Mouse (Mus musculus) stomach, embryonic 14.5 days (tissue): ENCODE measurements around the gene Ttyh3. TPM values are rescaled to one million over a fixed set of nuclear protein-coding genes. Genes with fewer than 3 reads are reported as not detected.

Source experiments
- ATAC-seq: fragments of 200-750 bp; cut with Nextera tagmentation; 2 replicates; pipeline ENCODE4 v1.8.0; 2017; ENCODE audit warnings: low read depth, moderate TSS enrichment; ENCODE audit not compliant: insufficient number of reproducible peaks, insufficient read depth, low FRiP score
- H3K27ac ChIP-seq: fragments of 300-500 bp; sonication (generic); 2 replicates; pipeline ENCODE4 v1.5.1; 2014; ENCODE audit warnings: mild to moderate bottlenecking, low read length, moderate library complexity, mixed read lengths
- H3K27me3 ChIP-seq: fragments of 300-500 bp; sonication (generic); 2 replicates; pipeline ENCODE4 v1.6.1; 2014; ENCODE audit warnings: low read length, control low read depth, mixed read lengths; ENCODE audit not compliant: control insufficient read depth, insufficient read depth
- H3K36me3 ChIP-seq: fragments of 300-500 bp; sonication (generic); 2 replicates; pipeline ENCODE4 v1.6.1; 2014; ENCODE audit warnings: mild to moderate bottlenecking, control low read depth, low read length, moderate library complexity, mixed read lengths; ENCODE audit not compliant: control insufficient read depth, insufficient read depth
- H3K4me1 ChIP-seq: fragments of 300-500 bp; sonication (generic); 2 replicates; pipeline ENCODE4 v1.6.1; 2014; ENCODE audit warnings: low read length, control low read depth, mixed read lengths; ENCODE audit not compliant: control insufficient read depth, insufficient read depth
- H3K4me2 ChIP-seq: fragments of 300-500 bp; sonication (generic); replicated peaks from 2 replicates; pipeline ENCODE4 v1.6.1; 2014; ENCODE audit warnings: low read depth, low read length, control low read depth
- H3K4me3 ChIP-seq: fragments of 300-500 bp; sonication (generic); 2 replicates; pipeline ENCODE4 v1.5.1; 2014; ENCODE audit warnings: low read depth, low read length, control low read depth
- H3K9ac ChIP-seq: fragments of 300-500 bp; sonication (generic); replicated peaks from 2 replicates; pipeline ENCODE4 v1.6.1; 2014; ENCODE audit warnings: low read depth, mild to moderate bottlenecking, control low read depth, low read length, moderate library complexity, mixed read lengths
- H3K9me3 ChIP-seq: fragments of 300-500 bp; sonication (generic); 2 replicates; pipeline ENCODE4 v1.6.1; 2016; ENCODE audit warnings: low read depth, low read length, control low read depth; ENCODE audit not compliant: control insufficient read depth
- WGBS: fragments of 180-500 bp; shearing (Covaris S2); extraction: QIAGEN DNeasy Blood & Tissue Kit; methylation state at CpG from one replicate; pipeline ENCODE4 v1.1.7; 2014; 5-methylcytosine and 5-hydroxymethylcytosine counted together
- polyA plus RNA-seq: library from polyadenylated mRNA; unstranded; fragments of >200 nt; fragmentation: Nextera tagmentation; extraction: Ambion mirVana; gene quantifications from 2 replicates; pipeline ENCODE4 v1.2.1, GENCODE M21; 2014

Ttyh3 gene
- polyA plus RNA-seq, 1 experiment from 2014 or later: 43.1 TPM

- no peak overlapping the region for H3K4me2 ChIP-seq
- 81% methylated on average over 2 of the region's 2 CpGs for WGBS
- H3K36me3 ChIP-seq: peaks cover 29% of the 10 kb centered on the region; the same call in 1 of the 2 replicates
- peaks cover 26% of the 10 kb centered on the region for H3K4me1 ChIP-seq
- no peak overlapping the region for H3K9ac ChIP-seq
- H3K9me3 ChIP-seq: no peaks in the 10 kb centered on the region
- no peak overlapping the region for H3K4me3 ChIP-seq
- H3K27ac ChIP-seq: no peak overlapping the region; the same call in 1 of the 2 replicates
- no peak for ATAC-seq
- H3K27me3 ChIP-seq: no peaks in the 10 kb centered on the region
Observed at GRCm38 (mm10) chr5:140640812-140641211, 8.0 kb downstream of the Ttyh3 start.

- H3K4me2 ChIP-seq: no peak overlapping the region
- no peaks in the 10 kb centered on the region for H3K27me3 ChIP-seq
- WGBS: 83% methylated on average over 14 of the region's 14 CpGs
- H3K27ac ChIP-seq: no peak overlapping the region
- no peaks in the 10 kb centered on the region for H3K9me3 ChIP-seq
- H3K4me1 ChIP-seq: peaks cover 20% of the 10 kb centered on the region
- H3K4me3 ChIP-seq: no peak overlapping the region
- H3K36me3 ChIP-seq: peaks cover 32% of the 10 kb centered on the region
- no peak overlapping the region for H3K9ac ChIP-seq
- no peak for ATAC-seq
Observed at GRCm38 (mm10) chr5:140639871-140640270, 9.0 kb downstream of the Ttyh3 start.

- Histone ChIP-seq H3K9ac (no peak overlapping the region), H3K27ac (no peak overlapping the region), H3K36me3 (peaks cover 32% of the 10 kb centered on the region), H3K9me3 (no peaks in the 10 kb centered on the region), H3K4me1 (peaks cover 15% of the 10 kb centered on the region), H3K4me3 (no peak overlapping the region), H3K4me2 (no peak overlapping the region), H3K27me3 (no peaks in the 10 kb centered on the region)
- WGBS: 96% methylated on average over 4 of the region's 4 CpGs
- no peak for ATAC-seq
Observed at GRCm38 (mm10) chr5:140639312-140639711, 9.5 kb downstream of the Ttyh3 start.

- no peaks in the 10 kb centered on the region for H3K27me3 ChIP-seq
- H3K4me1 ChIP-seq: peaks cover 15% of the 10 kb centered on the region
- H3K9me3 ChIP-seq: no peaks in the 10 kb centered on the region
- H3K36me3 ChIP-seq: peaks cover 40% of the 10 kb centered on the region
- no peak overlapping the region for H3K4me3 ChIP-seq
- no peak overlapping the region for H3K27ac ChIP-seq
- H3K9ac ChIP-seq: no peak overlapping the region
- H3K4me2 ChIP-seq: no peak overlapping the region
- WGBS: 91% methylated on average over 6 of the region's 6 CpGs
- ATAC-seq: no peak
Observed at GRCm38 (mm10) chr5:140638484-140638883, 10.3 kb downstream of the Ttyh3 start.

- Histone ChIP-seq H3K27me3 (no peaks in the 10 kb centered on the region), H3K27ac (no peak overlapping the region), H3K9me3 (no peaks in the 10 kb centered on the region), H3K9ac (no peak overlapping the region), H3K36me3 (peaks cover 45% of the 10 kb centered on the region), H3K4me3 (no peak overlapping the region), H3K4me2 (no peak overlapping the region), H3K4me1 (peaks cover 15% of the 10 kb centered on the region)
- ATAC-seq: no peak
- WGBS: 86% methylated on average over 3 of the region's 3 CpGs
Observed at GRCm38 (mm10) chr5:140637989-140638388, 10.8 kb downstream of the Ttyh3 start.

GRCm38 (mm10) chr5:140637058-140637410 lies 11.8 kb downstream of the Ttyh3 start:
- Histone ChIP-seq H3K4me2 (no peak overlapping the region), H3K27me3 (no peaks in the 10 kb centered on the region), H3K4me1 (peaks cover 9% of the 10 kb centered on the region), H3K9me3 (no peaks in the 10 kb centered on the region), H3K36me3 (peaks cover 54% of the 10 kb centered on the region), H3K9ac (no peak overlapping the region), H3K4me3 (no peak overlapping the region), H3K27ac (no peak overlapping the region)
- 85% methylated on average over 6 of the region's 6 CpGs for WGBS
- no peak for ATAC-seq

- ATAC-seq: no peak
- 83% methylated on average over 7 of the region's 7 CpGs for WGBS
- no peak overlapping the region for H3K4me3 ChIP-seq
- H3K4me1 ChIP-seq: peaks cover 6% of the 10 kb centered on the region
- H3K9me3 ChIP-seq: no peaks in the 10 kb centered on the region
- no peak overlapping the region for H3K27ac ChIP-seq
- H3K4me2 ChIP-seq: no peak overlapping the region
- peaks cover 59% of the 10 kb centered on the region for H3K36me3 ChIP-seq
- H3K27me3 ChIP-seq: no peaks in the 10 kb centered on the region
- no peak overlapping the region for H3K9ac ChIP-seq
Observed at GRCm38 (mm10) chr5:140636316-140637057, 12.3 kb downstream of the Ttyh3 start.

GRCm38 (mm10) chr5:140634798-140635722 lies 13.8 kb downstream of the Ttyh3 start:
- no peaks in the 10 kb centered on the region for H3K4me1 ChIP-seq
- no peak overlapping the region for H3K4me3 ChIP-seq
- H3K9ac ChIP-seq: no peak overlapping the region
- peaks cover 63% of the 10 kb centered on the region for H3K36me3 ChIP-seq
- H3K27ac ChIP-seq: no peak overlapping the region
- no peak overlapping the region for H3K4me2 ChIP-seq
- ATAC-seq: no peak
- no peaks in the 10 kb centered on the region for H3K27me3 ChIP-seq
- 93% methylated on average over 26 of the region's 26 CpGs for WGBS
- no peaks in the 10 kb centered on the region for H3K9me3 ChIP-seq
